Comparison of ENCODE assay signal across 7 mouse cellular contexts in genomic region chr15:89500221-89500791, GRCm38 (mm10). TPM values are rescaled to one million over a fixed set of nuclear protein-coding genes. Genes with fewer than 3 reads are reported as not detected.
DNase-seq lines count a peak whose midpoint lies in the region; ATAC-seq and TF ChIP-seq lines count a peak whose summit lies in the region.

No protein-coding gene starts in this region.

- H3K27me3 ChIP-seq in liver, embryonic 12.5 days (replicated peaks), result peaks cover 53% of the 10 kb centered on the region
- no peaks in the 10 kb centered on the region; the same call in 1 of the 2 replicates for H3K27me3 ChIP-seq in stomach, postnatal 0 days (ENCODE audit: control insufficient read depth, insufficient read depth, low read length)

- peak; percentile 6 for ATAC-seq in granulocyte monocyte progenitor cell, adult 5-6 weeks (replicated peaks; ENCODE audit: poor library complexity, severe bottlenecking)
- ATAC-seq in liver, embryonic 12.5 days, result peak; percentile 56
- peak; percentile 9; the same call in 1 of the 2 replicates for ATAC-seq in stomach, postnatal 0 days (ENCODE audit: low FRiP score, low TSS enrichment)

- no peak for TF ChIP-seq CTCF in stomach, postnatal 0 days (IDR thresholded peaks at IDR 0.05; ENCODE audit: low read depth)

- H3K4me3 ChIP-seq in liver, embryonic 12.5 days, result peak overlapping the region; percentile 68
- peak overlapping the region; percentile 67 for H3K4me3 ChIP-seq in stomach, postnatal 0 days (ENCODE audit: low read depth, low read length)

- H3K9me3 ChIP-seq in liver, embryonic 12.5 days (replicated peaks), result no peaks in the 10 kb centered on the region
- no peaks in the 10 kb centered on the region for H3K9me3 ChIP-seq in stomach, postnatal 0 days (ENCODE audit: control insufficient read depth, low read length)

- no peak for TF ChIP-seq EP300 in stomach, postnatal 0 days (optimal IDR thresholded peaks at IDR 0.05)

- peak; percentile 64 for DNase-seq in retina, postnatal 1 day
- DNase-seq in retina, embryonic 14.5 days (ENCODE audit: low spot score), result no peak
- peak; percentile 63 for DNase-seq in cerebellum, postnatal 25 days
- DNase-seq in stomach, postnatal 0 days (ENCODE audit: low spot score), result peak; percentile 48
- DNase-seq in thymus, postnatal 0 days (ENCODE audit: low spot score), result no peak

- H3K4me2 ChIP-seq in liver, embryonic 12.5 days, result peak overlapping the region; percentile 94
- H3K4me2 ChIP-seq in stomach, postnatal 0 days (replicated peaks; ENCODE audit: low read depth), result peak overlapping the region; percentile 94

- peaks cover 44% of the 10 kb centered on the region for H3K4me1 ChIP-seq in liver, embryonic 12.5 days
- H3K4me1 ChIP-seq in stomach, postnatal 0 days (replicated peaks; ENCODE audit: control insufficient read depth, insufficient read depth), result no peaks in the 10 kb centered on the region

- H3K27ac ChIP-seq in liver, embryonic 12.5 days, result no peak overlapping the region
- H3K27ac ChIP-seq in stomach, postnatal 0 days (replicated peaks), result no peak overlapping the region

- 8% methylated on average over 35 of the region's 35 CpGs for WGBS in liver, embryonic 12.5 days (ENCODE audit: insufficient replicate concordance)
- 1% methylated on average over 35 of the region's 35 CpGs for WGBS in stomach, postnatal 0 days

- peak overlapping the region; percentile 72 for H3K9ac ChIP-seq in liver, embryonic 12.5 days
- peak overlapping the region; percentile 60; the same call in 1 of the 2 replicates for H3K9ac ChIP-seq in stomach, postnatal 0 days (ENCODE audit: low read length)

- H3K36me3 ChIP-seq in liver, embryonic 12.5 days, result peaks cover 25% of the 10 kb centered on the region
- no peaks in the 10 kb centered on the region for H3K36me3 ChIP-seq in stomach, postnatal 0 days (ENCODE audit: control insufficient read depth, insufficient read depth, low read length)

RNA-seq across cellular contexts. Expression of gene Shank3, which starts 0.9 kb away (rescaled TPM):
- 0.34 and 0.58 TPM in 2 replicates for total RNA-seq in granulocyte monocyte progenitor cell, adult 5-6 weeks (2014; fragmentation: Nextera tagmentation)
- total RNA-seq in granulocyte monocyte progenitor cell, adult 5-6 weeks (2017), result 0.26 and 0.47 TPM in 2 replicates
- 0.81 and 1.4 TPM in 2 replicates for polyA plus RNA-seq in liver, embryonic 12.5 days (2016; fragmentation: Nextera tagmentation; extraction: Ambion mirVana)
- polyA plus RNA-seq in stomach, postnatal 0 days (2015; fragmentation: Nextera tagmentation; extraction: Ambion mirVana), result 0.35 and 0.40 TPM in 2 replicates
- 0.23 and 0.39 TPM in 2 replicates for polyA plus RNA-seq in thymus, postnatal 0 days (2015; fragmentation: Nextera tagmentation; extraction: Ambion mirVana)

RNA-seq across cellular contexts. Expression of gene Arsa, which starts 23.1 kb away (rescaled TPM):
- 12.7 and 21.4 TPM in 2 replicates for total RNA-seq in granulocyte monocyte progenitor cell, adult 5-6 weeks (2014; fragmentation: Nextera tagmentation)
- total RNA-seq in granulocyte monocyte progenitor cell, adult 5-6 weeks (2017), result 8.5 and 30.3 TPM in 2 replicates
- polyA plus RNA-seq in liver, embryonic 12.5 days (2016; fragmentation: Nextera tagmentation; extraction: Ambion mirVana), result 6.6 and 7.0 TPM in 2 replicates
- polyA plus RNA-seq in stomach, postnatal 0 days (2015; fragmentation: Nextera tagmentation; extraction: Ambion mirVana), result 10.3 and 11.1 TPM in 2 replicates
- polyA plus RNA-seq in thymus, postnatal 0 days (2015; fragmentation: Nextera tagmentation; extraction: Ambion mirVana), result 9.0 and 9.4 TPM in 2 replicates

RNA-seq across cellular contexts. Expression of gene Mapk8ip2, which starts 46.6 kb away (rescaled TPM):
- not detected in 2 replicates for total RNA-seq in granulocyte monocyte progenitor cell, adult 5-6 weeks (2014; fragmentation: Nextera tagmentation)
- total RNA-seq in granulocyte monocyte progenitor cell, adult 5-6 weeks (2017), result not detected in 2 replicates
- 0.05 and 0.13 TPM in 2 replicates for polyA plus RNA-seq in liver, embryonic 12.5 days (2016; fragmentation: Nextera tagmentation; extraction: Ambion mirVana)
- polyA plus RNA-seq in stomach, postnatal 0 days (2015; fragmentation: Nextera tagmentation; extraction: Ambion mirVana), result 1.6 and 1.9 TPM in 2 replicates
- polyA plus RNA-seq in thymus, postnatal 0 days (2015; fragmentation: Nextera tagmentation; extraction: Ambion mirVana), result 0.08 TPM in 1 of 2 replicates, not detected in the other

Comparison
In these comparisons a context has a peak if more than half of its experiments do, and no peak if none do; other contexts are left out.
1. DNase-seq: peak in retina, postnatal 1 day (single experiment), cerebellum, postnatal 25 days (2 of 2) and stomach, postnatal 0 days (single experiment); none in retina, embryonic 14.5 days (single experiment) and thymus, postnatal 0 days (single experiment).
2. ATAC-seq: peak in every context shown above with its lines; median percentile 56 in liver, embryonic 12.5 days; 9 in stomach, postnatal 0 days; 6 in granulocyte monocyte progenitor cell, adult 5-6 weeks.